Mouse (Mus musculus) MEL (cell line): ENCODE measurements around the gene Tubb5. TPM values are rescaled to one million over a fixed set of nuclear protein-coding genes. Genes with fewer than 3 reads are reported as not detected.

ENCODE experiments used
- DNase-seq: peaks from one replicate; pipeline ENCODE4 v3.0.0; 2011; ENCODE audit warnings: low read depth, low spot score
- H3K27ac ChIP-seq: 2 replicates; pipeline ENCODE4 v1.5.1; 2012; ENCODE audit warnings: low read depth, mild to moderate bottlenecking, control low read depth, low read length, moderate library complexity; ENCODE audit not compliant: control insufficient read depth
- H3K27me3 ChIP-seq, 2 experiments: fragments of 150-350 bp in 1 of 2; sonication (generic) in 1 of 2; 2 replicates each; pipeline ENCODE4 v1.6.1; 2012; ENCODE audit warnings: low read length in 2 of 2, mild to moderate bottlenecking in 2 of 2, improper control_type of control experiment in 1 of 2, moderate library complexity in 1 of 2; ENCODE audit not compliant: insufficient read depth in 2 of 2, control insufficient read depth in 1 of 2
- H3K36me3 ChIP-seq, 2 experiments: 2 replicates each; pipeline ENCODE4 v1.6.1; 2012 to 2014; ENCODE audit warnings: low read length in 2 of 2, improper control_type of control experiment in 1 of 2, inconsistent platforms in 1 of 2, mild to moderate bottlenecking in 1 of 2; ENCODE audit not compliant: insufficient read depth in 2 of 2, control insufficient read depth in 1 of 2
- H3K4me1 ChIP-seq, 2 experiments: fragments of 150-350 bp in 1 of 2; sonication (generic) in 1 of 2; 2 replicates each; pipeline ENCODE4 v1.6.1; 2012; ENCODE audit warnings: low read length in 2 of 2, improper control_type of control experiment in 1 of 2, mild to moderate bottlenecking in 1 of 2; ENCODE audit not compliant: insufficient read depth in 2 of 2, control insufficient read depth in 1 of 2
- H3K4me3 ChIP-seq, 2 experiments: fragments of 150-350 bp in 1 of 2; sonication (generic) in 1 of 2; 2 replicates each; pipeline ENCODE4 v1.5.1; 2012; ENCODE audit warnings: low read depth in 2 of 2, low read length in 2 of 2, mild to moderate bottlenecking in 2 of 2, moderate library complexity in 2 of 2, control low read depth in 1 of 2, improper control_type of control experiment in 1 of 2; ENCODE audit not compliant: control insufficient read depth in 1 of 2, insufficient read depth in 1 of 2
- H3K79me2 ChIP-seq: 2 replicates; pipeline ENCODE4 v1.6.1; 2012; ENCODE audit warnings: mild to moderate bottlenecking, low read length, moderate library complexity; ENCODE audit not compliant: control insufficient read depth, poor library complexity, insufficient read depth
- H3K9ac ChIP-seq: 2 replicates; pipeline ENCODE4 v1.6.1; 2012; ENCODE audit warnings: low read depth, mild to moderate bottlenecking, control low read depth, low read length, moderate library complexity; ENCODE audit not compliant: control insufficient read depth, poor library complexity, severe bottlenecking
- H3K9me3 ChIP-seq: fragments of 150-350 bp; sonication (generic); replicated peaks from 2 replicates; pipeline ENCODE4 v1.6.1; 2012; ENCODE audit warnings: mild to moderate bottlenecking, low read length, improper control_type of control experiment, moderate library complexity; ENCODE audit not compliant: insufficient read depth
- BHLHE40 ChIP-seq: IDR thresholded peaks from 2 replicates; pipeline ENCODE4 v1.6.1; 2012; ENCODE audit warnings: low read depth, mild to moderate bottlenecking, inconsistent platforms, low read length, improper control_type of control experiment, borderline replicate concordance
- CHD1 ChIP-seq: IDR thresholded peaks from 2 replicates; pipeline ENCODE4 v1.6.1; 2012; ENCODE audit warnings: low read depth, mild to moderate bottlenecking, inconsistent platforms, low read length, improper control_type of control experiment
- CHD2 ChIP-seq: IDR thresholded peaks from 2 replicates; pipeline ENCODE4 v1.6.1; 2011; ENCODE audit warnings: low read length, improper control_type of control experiment
- CTCF ChIP-seq, 3 experiments: IDR thresholded peaks in 2 of 3; conservative IDR thresholded peaks in 1 of 3; 2 replicates each; pipeline ENCODE4 v1.5.1; 2011 to 2012; ENCODE audit warnings: low read length in 3 of 3, low read depth in 2 of 3, mild to moderate bottlenecking in 2 of 3, improper control_type of control experiment in 1 of 3, inconsistent platforms in 1 of 3, mixed read lengths in 1 of 3, moderate library complexity in 1 of 3; ENCODE audit not compliant: control insufficient read depth in 1 of 3, insufficient read depth in 1 of 3, poor library complexity in 1 of 3, severe bottlenecking in 1 of 3
- E2F4 ChIP-seq: IDR thresholded peaks from 2 replicates; pipeline ENCODE4 v1.6.1; 2011; ENCODE audit warnings: low read depth, low read length, improper control_type of control experiment, borderline replicate concordance
- EP300 ChIP-seq, 2 experiments: IDR thresholded peaks; 2 replicates each; pipeline ENCODE4 v1.6.1; 2011; ENCODE audit warnings: improper control_type of control experiment in 2 of 2, low read length in 2 of 2, low read depth in 1 of 2, mild to moderate bottlenecking in 1 of 2
- ETS1 ChIP-seq: IDR thresholded peaks from 2 replicates; pipeline ENCODE4 v1.6.1; 2012; ENCODE audit warnings: low read depth, mild to moderate bottlenecking, inconsistent platforms, low read length, improper control_type of control experiment, moderate library complexity
- GABPA ChIP-seq: IDR thresholded peaks from 2 replicates; pipeline ENCODE4 v1.6.1; 2012; ENCODE audit warnings: low read depth, mild to moderate bottlenecking, inconsistent platforms, low read length, improper control_type of control experiment, moderate library complexity
- GATA1 ChIP-seq: IDR thresholded peaks from 2 replicates; pipeline ENCODE4 v1.6.1; 2011; ENCODE audit warnings: low read depth, low read length, improper control_type of control experiment
- HCFC1 ChIP-seq: IDR thresholded peaks from 2 replicates; pipeline ENCODE4 v1.6.1; 2012; ENCODE audit warnings: low read depth, mild to moderate bottlenecking, inconsistent platforms, low read length, improper control_type of control experiment, moderate library complexity
- JUND ChIP-seq: IDR thresholded peaks from 2 replicates; pipeline ENCODE4 v1.6.1; 2011; ENCODE audit warnings: low read depth, mild to moderate bottlenecking, improper control_type of control experiment, low read length
- MAFK ChIP-seq: IDR thresholded peaks from 2 replicates; pipeline ENCODE4 v1.6.1; 2011; ENCODE audit warnings: low read depth, mild to moderate bottlenecking, low read length, improper control_type of control experiment, borderline replicate concordance
- MAX ChIP-seq: IDR thresholded peaks from 2 replicates; pipeline ENCODE4 v1.6.1; 2011; ENCODE audit warnings: low read length, improper control_type of control experiment
- MAZ ChIP-seq: IDR thresholded peaks from 2 replicates; pipeline ENCODE4 v1.6.1; 2012; ENCODE audit warnings: low read depth, mild to moderate bottlenecking, inconsistent platforms, low read length, improper control_type of control experiment
- MXI1 ChIP-seq: IDR thresholded peaks from 2 replicates; pipeline ENCODE4 v1.6.1; 2011; ENCODE audit warnings: mild to moderate bottlenecking, low read depth, low read length, improper control_type of control experiment
- NELFE ChIP-seq: IDR thresholded peaks from 2 replicates; pipeline ENCODE4 v1.6.1; 2011; ENCODE audit warnings: low read depth, low read length, improper control_type of control experiment
- POLR2A ChIP-seq, 2 experiments: IDR thresholded peaks; 2 replicates each; pipeline ENCODE4 v1.6.1; 2011 to 2012; ENCODE audit warnings: low read length in 2 of 2, mild to moderate bottlenecking in 2 of 2, control low read depth in 1 of 2, improper control_type of control experiment in 1 of 2, low read depth in 1 of 2, moderate library complexity in 1 of 2; ENCODE audit not compliant: control insufficient read depth in 1 of 2, insufficient read depth in 1 of 2, poor library complexity in 1 of 2
- POLR2AphosphoS2 ChIP-seq: IDR thresholded peaks from 2 replicates; pipeline ENCODE4 v1.6.1; 2011; ENCODE audit warnings: low read length, improper control_type of control experiment
- RAD21 ChIP-seq: IDR thresholded peaks from 2 replicates; pipeline ENCODE4 v1.6.1; 2011; ENCODE audit warnings: mild to moderate bottlenecking, low read depth, low read length, improper control_type of control experiment
- RCOR1 ChIP-seq: IDR thresholded peaks from 2 replicates; pipeline ENCODE4 v1.6.1; 2012; ENCODE audit warnings: low read depth, mild to moderate bottlenecking, inconsistent platforms, low read length, improper control_type of control experiment
- TAL1 ChIP-seq: IDR thresholded peaks from 2 replicates; pipeline ENCODE4 v1.6.1; 2012; ENCODE audit warnings: mild to moderate bottlenecking, inconsistent platforms, low read length, moderate library complexity, mixed read lengths
- TBP ChIP-seq: IDR thresholded peaks from 2 replicates; pipeline ENCODE4 v1.8.0; 2011; ENCODE audit warnings: low read depth, low read length, improper control_type of control experiment
- TCF12 ChIP-seq: IDR thresholded peaks from 2 replicates; pipeline ENCODE4 v1.6.1; 2014; ENCODE audit warnings: low read depth, mild to moderate bottlenecking, inconsistent platforms, low read length, improper control_type of control experiment, moderate library complexity
- USF1 ChIP-seq: IDR thresholded peaks from 2 replicates; pipeline ENCODE4 v1.6.1; 2014; ENCODE audit warnings: low read depth, mild to moderate bottlenecking, inconsistent platforms, low read length, improper control_type of control experiment, moderate library complexity
- ZC3H11A ChIP-seq: IDR thresholded peaks from 2 replicates; pipeline ENCODE4 v1.6.1; 2012; ENCODE audit warnings: low read depth, mild to moderate bottlenecking, inconsistent platforms, low read length, improper control_type of control experiment
- ZKSCAN1 ChIP-seq: IDR thresholded peaks from 2 replicates; pipeline ENCODE4 v1.6.1; 2012; ENCODE audit warnings: low read depth, mild to moderate bottlenecking, inconsistent platforms, low read length, improper control_type of control experiment, moderate library complexity
- polyA plus RNA-seq, 2 experiments: library from polyadenylated mRNA; stranded (reverse) in 1 of 2; unstranded in 1 of 2; fragments of >175 nt in 1 of 2; fragments of >200 nt in 1 of 2; gene quantifications; 2 replicates each; pipeline versions ENCODE4 v1.2.1 to v1.2.4; 2012; ENCODE audit warnings: low replicate concordance in 2 of 2, low read depth in 1 of 2; ENCODE audit not compliant: insufficient read length in 2 of 2, insufficient read depth in 1 of 2, missing spikeins in 1 of 2
- total RNA-seq: library from RNA; depleted of rRNA; stranded (reverse); fragments of 300-350 nt; gene quantifications from 2 replicates; pipeline ENCODE4 v1.2.3, GENCODE M21; 2012

Tubb5 gene
- total and polyA plus RNA-seq, 3 experiments = 1,040 to 1,575 (median 1,137) TPM

DNA sequence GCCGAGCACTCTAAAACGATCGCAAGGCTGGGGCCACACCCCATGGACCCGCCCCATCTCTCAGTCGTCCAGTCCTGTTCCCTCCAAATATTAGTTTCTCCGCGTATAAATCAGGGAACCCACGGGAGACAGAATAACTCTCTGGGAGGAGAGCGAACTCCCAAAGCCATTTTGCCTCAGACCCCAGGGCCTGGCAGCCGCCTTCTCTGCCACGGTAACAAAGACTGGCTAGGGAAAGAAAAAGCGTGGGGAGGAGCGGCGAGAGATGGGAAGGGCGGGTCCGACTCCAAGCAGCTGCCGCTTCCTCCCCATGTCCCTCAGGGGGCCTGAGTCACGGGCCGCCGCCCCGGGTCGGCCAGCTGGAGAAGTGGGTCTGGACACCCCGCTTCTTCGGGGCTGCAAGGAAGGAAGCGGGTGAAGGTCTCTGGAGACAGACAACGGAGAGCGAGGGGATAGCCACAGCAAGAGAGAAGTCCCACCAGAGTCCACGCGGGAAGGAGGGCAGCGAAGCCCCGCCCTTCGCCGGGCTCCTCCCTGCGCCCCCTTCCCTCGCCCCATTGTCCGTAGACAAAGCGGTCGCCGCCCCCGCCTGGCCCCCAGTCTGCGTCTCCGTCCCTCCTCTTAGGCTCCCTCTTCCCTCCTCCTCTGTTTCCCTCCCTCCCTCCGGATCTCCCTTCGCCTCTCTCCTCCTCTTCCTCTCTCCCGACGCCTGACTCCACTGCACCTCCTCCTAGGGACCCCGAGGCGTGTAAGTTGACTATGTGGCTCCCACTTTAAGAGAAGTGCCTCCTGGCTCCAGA is 27.6 kb upstream of the Tubb5 start, which contains the start of gene Ppp1r18 (continued):
- TF ChIP-seq MAFK = no peak
- peak; percentile 63; the same call in 1 of the 2 replicates for TF ChIP-seq BHLHE40
- no peak for TF ChIP-seq GABPA
- no peak for TF ChIP-seq GATA1

DNA sequence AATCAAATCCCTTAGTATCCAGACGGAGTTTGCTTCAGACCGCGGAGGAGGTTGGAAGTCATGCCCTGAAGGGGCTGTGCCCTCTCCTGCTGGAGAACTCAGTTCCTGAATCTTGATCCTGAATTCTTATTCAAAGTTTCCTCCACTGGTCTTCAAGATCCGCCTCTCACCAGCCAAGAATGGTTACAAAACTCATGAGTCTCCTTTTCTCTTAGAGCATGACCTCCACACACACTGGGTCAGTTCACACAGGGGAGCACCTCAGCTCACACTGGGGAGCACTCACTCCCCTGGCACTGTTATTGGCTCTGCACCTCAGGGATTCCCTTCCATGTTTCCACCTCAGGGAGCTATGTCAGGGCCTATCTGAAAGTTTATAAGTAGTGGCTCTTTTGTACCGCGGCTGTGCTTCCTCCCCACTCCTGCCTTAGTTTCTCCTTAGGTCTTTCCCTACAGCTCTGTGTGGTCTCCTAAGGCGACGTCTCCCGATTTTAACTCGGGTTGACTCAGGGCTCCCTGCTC is 26.8 kb upstream of the Tubb5 start:
- H3K9me3 ChIP-seq = no peaks in the 10 kb centered on the region
- no peaks in the 10 kb centered on the region for H3K27me3 ChIP-seq
- TF ChIP-seq RAD21 = no peak
- TF ChIP-seq MAZ = 0 out of 2 replicates have a peak, but pooled peaks have one; percentile 1
- peak overlapping the region; percentile 62 to 70 for H3K4me3 ChIP-seq
- H3K9ac ChIP-seq = peak overlapping the region; percentile 77
- peaks cover 2 to 26% of the 10 kb centered on the region in 2 experiments for H3K4me1 ChIP-seq
- peak overlapping the region; percentile 70 for H3K27ac ChIP-seq
- H3K79me2 ChIP-seq = peaks cover 14% of the 10 kb centered on the region
- H3K36me3 ChIP-seq = peaks cover 0 to 11% of the 10 kb centered on the region in 2 experiments; a peak in 2 of 4 replicates
- DNase-seq = no peak

DNA sequence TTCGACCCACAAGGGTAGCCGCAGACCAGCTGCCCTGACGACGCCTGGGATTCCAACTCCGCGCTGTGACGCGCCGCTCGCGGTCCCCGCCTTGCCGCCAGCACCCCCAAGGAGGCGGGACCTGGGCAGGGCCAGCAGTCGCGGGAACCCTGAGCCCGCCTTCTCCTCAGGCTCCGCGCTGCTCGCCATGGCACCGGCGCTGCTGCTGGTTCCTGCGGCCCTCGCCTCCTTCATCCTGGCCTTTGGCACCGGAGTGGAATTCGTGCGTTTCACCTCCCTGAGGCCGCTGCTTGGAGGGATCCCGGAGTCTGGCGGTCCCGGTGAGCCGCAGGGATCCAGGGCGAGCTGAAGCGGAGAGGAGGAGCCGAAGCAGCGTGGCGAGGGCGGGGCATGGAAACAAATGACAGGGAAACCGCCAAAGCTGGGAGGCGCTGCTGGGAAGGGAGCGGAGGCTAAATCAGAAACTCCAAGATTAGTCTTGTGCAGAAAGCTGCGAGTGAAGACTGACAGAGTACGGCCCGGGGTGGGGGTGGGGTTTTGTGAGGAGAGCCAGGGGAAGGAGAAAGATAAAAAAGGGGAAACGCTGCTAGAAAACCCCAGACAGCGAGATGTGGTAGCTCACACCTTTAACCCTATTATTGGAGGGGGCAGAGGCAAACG is 23.2 kb upstream of the Tubb5 start, which contains the start of gene Nrm:
Nrm (plus strand) TSS at position 121 of the 660 bp plus-strand sequence.
- peak within 1 kb of the TSS; percentile 80 for H3K27ac ChIP-seq
- H3K9ac ChIP-seq = peak within 1 kb of the TSS; percentile 78
- peaks cover 2% of the 10 kb centered on the region; the same call in 1 of the 2 replicates for H3K79me2 ChIP-seq
- no peaks in the 10 kb centered on the region for H3K9me3 ChIP-seq
- peaks cover 3 to 17% of the 10 kb centered on the region in 2 experiments; a peak in 3 of 4 replicates for H3K36me3 ChIP-seq
- peak within 1 kb of the TSS; percentile 60 to 67 for H3K4me3 ChIP-seq
- DNase-seq = peak; percentile 94
- H3K27me3 ChIP-seq = no peaks in the 10 kb centered on the region
- peaks cover 3 to 25% of the 10 kb centered on the region in 2 experiments for H3K4me1 ChIP-seq
- TF ChIP-seq E2F4 (no peak; the same call in 1 of the 2 replicates), TCF12 (peak; percentile 51; the same call in 1 of the 2 replicates), JUND (no peak), CTCF (IDR thresholded peaks at IDR 0.05 in 2 of 3, conservative IDR thresholded peaks at IDR 0.05 in 1 of 3; ENCODE audit: control insufficient read depth in 1 of 3, insufficient read depth in 1 of 3, low read depth in 2 of 3, low read length in 3 of 3, poor library complexity in 1 of 3, severe bottlenecking in 1 of 3) (peak in 2 of 3 experiments; percentile 11 to 13; a peak in 1 of 6 replicates), HCFC1 (peak; percentile 38; the same call in 1 of the 2 replicates), MXI1 (no peak), USF1 (no peak), CHD2 (peak; percentile 73), NELFE (0 out of 2 replicates have a peak, but pooled peaks have one; percentile 33), EP300 (IDR thresholded peaks at IDR 0.05; ENCODE audit: low read depth in 1 of 2, low read length in 2 of 2) (peak; percentile 70 to 77), TAL1 (peak; percentile 40; the same call in 1 of the 2 replicates), RCOR1 (peak; percentile 89), MAX (no peak), BHLHE40 (peak; percentile 67), POLR2A (IDR thresholded peaks at IDR 0.05; ENCODE audit: control insufficient read depth in 1 of 2, insufficient read depth in 1 of 2, low read depth in 1 of 2, low read length in 2 of 2, poor library complexity in 1 of 2) (peak; percentile 53 to 69; a peak in 2 of 4 replicates), CHD1 (no peak), ETS1 (peak; percentile 78; the same call in 1 of the 2 replicates), POLR2AphosphoS2 (no peak), ZKSCAN1 (no peak), TBP (peak; percentile 60), GATA1 (peak; percentile 81), ZC3H11A (no peak)
